Mouse (Mus musculus) G1E (cell line): ENCODE results near the gene Olfr823.

Experiments used
- CTCF ChIP-seq: IDR thresholded peaks from 2 replicates; pipeline ENCODE4 v1.5.1; 2012; ENCODE audit warnings: low read depth, low read length, inconsistent platforms, mixed read lengths
- TAL1 ChIP-seq: conservative IDR thresholded peaks from 2 replicates; pipeline ENCODE4 v1.6.1; 2012; ENCODE audit warnings: low read depth, low read length, inconsistent platforms, mixed read lengths

DNA sequence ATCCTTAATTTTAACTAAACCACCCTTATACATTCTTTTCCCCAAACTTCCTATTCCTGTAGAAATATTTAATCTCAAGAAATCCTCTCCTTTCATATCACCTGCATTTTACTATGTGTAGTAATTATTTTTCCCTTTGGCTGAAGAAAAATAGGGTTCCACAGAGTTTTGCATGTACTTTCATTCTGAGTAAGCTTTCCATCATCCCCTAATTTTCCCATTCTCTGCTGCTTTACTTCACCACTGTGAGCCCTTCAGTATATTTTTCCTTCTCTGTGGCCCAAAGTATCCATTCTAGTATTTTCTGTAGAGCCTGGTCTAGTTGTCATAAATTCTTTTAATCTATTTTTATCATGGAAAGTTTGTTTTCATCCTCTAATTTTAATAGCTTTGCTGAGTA lies 19.6 kb upstream of the Olfr823 start:
- TF ChIP-seq CTCF (no peak), TAL1 (no peak)
